Mouse (Mus musculus) hindbrain, embryonic 14.5 days (tissue): ENCODE results near the gene 2900026A02Rik. TPM values are rescaled to one million over a fixed set of nuclear protein-coding genes. Genes with fewer than 3 reads are reported as not detected.

Experiments used
- ATAC-seq: fragments of 200-750 bp; cut with Nextera tagmentation; 2 replicates; pipeline ENCODE4 v1.8.0; 2017; ENCODE audit warnings: moderate number of reproducible peaks, mild to moderate bottlenecking, moderate TSS enrichment, moderate library complexity; ENCODE audit not compliant: low FRiP score
- DNase-seq: peaks from one replicate; pipeline ENCODE4 v3.0.0-alpha.2; 2015; ENCODE audit warnings: low spot score
- H3K27ac ChIP-seq: fragments of 300-500 bp; sonication (generic); 2 replicates; pipeline ENCODE4 v1.5.1; 2014; ENCODE audit warnings: mild to moderate bottlenecking, moderate library complexity
- H3K27me3 ChIP-seq: fragments of 300-500 bp; sonication (generic); 2 replicates; pipeline ENCODE4 v1.6.1; 2014; ENCODE audit warnings: mild to moderate bottlenecking, low read length, mixed read lengths; ENCODE audit not compliant: control insufficient read depth, insufficient read depth
- H3K36me3 ChIP-seq: fragments of 300-500 bp; sonication (generic); replicated peaks from 2 replicates; pipeline ENCODE4 v1.6.1; 2014; ENCODE audit not compliant: control insufficient read depth, insufficient read depth
- H3K4me1 ChIP-seq: fragments of 300-500 bp; sonication (generic); replicated peaks from 2 replicates; pipeline ENCODE4 v1.6.1; 2014; ENCODE audit warnings: antibody characterized with exemption, low read length, mixed read lengths; ENCODE audit not compliant: control insufficient read depth, insufficient read depth
- H3K4me2 ChIP-seq: fragments of 300-500 bp; sonication (generic); replicated peaks from 2 replicates; pipeline ENCODE4 v1.6.1; 2014; ENCODE audit warnings: mild to moderate bottlenecking, moderate library complexity
- H3K4me3 ChIP-seq: fragments of 300-500 bp; sonication (generic); replicated peaks from 2 replicates; pipeline ENCODE4 v1.5.1; 2014; ENCODE audit warnings: mild to moderate bottlenecking, low read length
- H3K9ac ChIP-seq: fragments of 300-500 bp; sonication (generic); 2 replicates; pipeline ENCODE4 v1.6.1; 2014
- H3K9me3 ChIP-seq: fragments of 300-500 bp; sonication (generic); 2 replicates; pipeline ENCODE4 v1.6.1; 2016; ENCODE audit warnings: low read length; ENCODE audit not compliant: control insufficient read depth
- WGBS: fragments of 180-500 bp; shearing (Covaris S2); extraction: QIAGEN DNeasy Blood & Tissue Kit; methylation state at CpG from one replicate; pipeline ENCODE4 v1.1.7; 2014; 5-methylcytosine and 5-hydroxymethylcytosine counted together
- polyA plus RNA-seq: library from polyadenylated mRNA; unstranded; fragments of >200 nt; fragmentation: Nextera tagmentation; extraction: Ambion mirVana; gene quantifications from 2 replicates; pipeline ENCODE4 v1.2.1, GENCODE M21; 2014

2900026A02Rik gene
- polyA plus RNA-seq, 1 experiment from 2014 or later: 2.5 TPM

DNA sequence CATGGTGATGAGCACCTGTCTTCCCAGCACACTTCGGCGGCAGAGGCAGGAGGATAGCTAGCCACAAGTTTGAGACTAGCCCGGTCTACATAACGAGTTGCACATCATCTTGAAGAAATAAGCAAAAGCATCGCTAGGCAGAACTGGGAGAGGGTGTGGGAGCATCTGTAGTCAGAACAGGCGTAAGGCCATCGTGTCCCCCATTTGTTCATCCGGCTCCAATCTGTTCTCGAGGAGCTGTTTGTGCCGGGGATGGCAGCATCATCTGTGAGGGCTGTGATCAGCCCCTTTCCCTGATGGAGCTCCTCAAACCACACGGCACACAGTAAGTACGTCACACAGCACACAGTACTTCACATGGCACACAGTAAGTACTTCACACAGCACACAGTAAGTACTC lies 94.6 kb downstream of the 2900026A02Rik start:
- Histone ChIP-seq H3K9me3 (no peaks in the 10 kb centered on the region), H3K4me3 (no peak overlapping the region), H3K27ac (no peak overlapping the region), H3K36me3 (no peaks in the 10 kb centered on the region), H3K4me1 (peaks cover 10% of the 10 kb centered on the region), H3K4me2 (no peak overlapping the region), H3K27me3 (no peaks in the 10 kb centered on the region), H3K9ac (no peak overlapping the region)
- WGBS: 97% methylated on average over 12 of the region's 12 CpGs
- DNase-seq (no peak), ATAC-seq (no peak)

DNA sequence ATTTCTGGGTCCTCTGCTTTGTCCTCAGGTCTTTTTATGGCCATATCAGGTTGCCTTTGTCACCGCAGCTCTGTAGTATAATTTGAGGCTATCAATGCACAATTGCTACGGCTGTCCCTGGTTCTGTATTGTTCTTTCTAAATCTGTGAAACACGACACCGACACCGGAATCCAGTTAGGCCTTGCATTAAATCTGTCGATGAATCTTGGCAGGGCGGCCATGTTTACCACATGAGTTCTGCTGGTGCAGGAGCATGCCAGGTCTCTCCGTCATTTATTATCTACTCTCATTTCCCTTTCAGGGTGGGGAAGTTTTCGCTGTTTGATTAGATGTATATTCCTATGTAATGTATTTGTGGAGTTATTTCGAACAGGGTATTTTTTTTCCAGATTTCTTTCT lies 97.3 kb downstream of the 2900026A02Rik start:
- peaks cover 18% of the 10 kb centered on the region for H3K4me1 ChIP-seq
- H3K27ac ChIP-seq: no peak overlapping the region
- no peak overlapping the region for H3K4me2 ChIP-seq
- no peak for DNase-seq
- H3K9ac ChIP-seq: no peak overlapping the region
- WGBS: 83% methylated on average over 10 of the region's 10 CpGs
- H3K27me3 ChIP-seq: no peaks in the 10 kb centered on the region
- H3K36me3 ChIP-seq: no peaks in the 10 kb centered on the region
- no peaks in the 10 kb centered on the region for H3K9me3 ChIP-seq
- H3K4me3 ChIP-seq: no peak overlapping the region
- ATAC-seq: no peak

DNA sequence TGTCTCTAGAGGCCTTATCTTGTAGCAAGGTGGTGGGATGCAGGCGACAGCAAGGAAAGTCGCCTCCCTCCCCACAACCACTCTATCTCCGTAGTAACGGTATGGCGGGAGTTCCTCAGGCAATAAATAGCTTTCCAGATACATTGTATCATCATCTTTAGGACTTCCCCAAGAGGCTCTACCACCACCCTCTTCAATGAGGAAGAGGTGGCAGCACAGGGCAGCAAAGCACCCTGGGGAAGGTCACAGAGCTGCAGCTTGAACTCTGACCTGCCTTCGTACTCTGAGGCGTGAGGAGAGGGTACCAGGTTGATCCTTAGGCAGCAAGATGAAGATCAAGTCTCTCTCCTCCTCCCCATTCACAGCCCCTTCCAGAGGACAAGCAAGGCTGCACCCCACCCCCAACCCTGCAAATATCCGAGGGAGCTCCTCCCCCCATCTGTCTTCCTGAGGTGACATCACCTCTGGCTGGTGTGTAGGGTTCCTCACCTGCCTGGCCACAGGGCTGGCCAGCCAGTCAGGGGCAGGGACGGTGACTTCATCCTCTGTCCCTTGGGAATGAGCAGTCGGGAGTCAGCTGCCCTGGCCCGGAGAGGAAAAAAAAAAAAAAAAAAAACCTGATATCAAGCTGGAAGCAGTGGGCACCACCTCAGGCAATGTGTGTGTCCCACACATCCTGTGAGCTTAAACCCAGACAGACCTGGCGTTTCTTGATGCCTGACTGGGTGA lies 98.5 kb downstream of the 2900026A02Rik start:
- H3K27ac ChIP-seq: no peak overlapping the region
- H3K4me3 ChIP-seq: no peak overlapping the region
- WGBS: 44% methylated on average over 12 of the region's 12 CpGs
- no peaks in the 10 kb centered on the region for H3K27me3 ChIP-seq
- no peak overlapping the region for H3K9ac ChIP-seq
- ATAC-seq: no peak
- peaks cover 18% of the 10 kb centered on the region for H3K4me1 ChIP-seq
- no peak for DNase-seq
- H3K36me3 ChIP-seq: no peaks in the 10 kb centered on the region
- H3K9me3 ChIP-seq: no peaks in the 10 kb centered on the region
- no peak overlapping the region for H3K4me2 ChIP-seq

DNA sequence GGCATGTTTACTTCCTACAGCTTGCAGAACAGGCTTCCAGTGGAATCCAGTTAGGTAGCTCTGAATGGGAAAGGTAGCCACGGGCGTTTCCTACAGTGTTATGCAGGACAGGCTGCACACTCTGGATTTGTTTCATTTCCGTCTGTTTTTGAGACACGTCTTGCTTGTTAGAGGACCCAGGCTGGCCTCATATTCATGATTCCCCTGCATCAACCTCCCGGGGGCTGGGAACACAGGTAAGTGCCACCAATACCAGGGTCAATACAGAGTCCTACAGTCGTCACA lies 99.5 kb downstream of the 2900026A02Rik start:
- Histone ChIP-seq H3K4me1 (peaks cover 18% of the 10 kb centered on the region), H3K27me3 (no peaks in the 10 kb centered on the region), H3K27ac (no peak overlapping the region), H3K36me3 (no peaks in the 10 kb centered on the region), H3K4me3 (no peak overlapping the region), H3K4me2 (no peak overlapping the region), H3K9me3 (no peaks in the 10 kb centered on the region), H3K9ac (no peak overlapping the region)
- 82% methylated on average over 6 of the region's 6 CpGs for WGBS
- ATAC-seq: no peak
- no peak for DNase-seq

DNA sequence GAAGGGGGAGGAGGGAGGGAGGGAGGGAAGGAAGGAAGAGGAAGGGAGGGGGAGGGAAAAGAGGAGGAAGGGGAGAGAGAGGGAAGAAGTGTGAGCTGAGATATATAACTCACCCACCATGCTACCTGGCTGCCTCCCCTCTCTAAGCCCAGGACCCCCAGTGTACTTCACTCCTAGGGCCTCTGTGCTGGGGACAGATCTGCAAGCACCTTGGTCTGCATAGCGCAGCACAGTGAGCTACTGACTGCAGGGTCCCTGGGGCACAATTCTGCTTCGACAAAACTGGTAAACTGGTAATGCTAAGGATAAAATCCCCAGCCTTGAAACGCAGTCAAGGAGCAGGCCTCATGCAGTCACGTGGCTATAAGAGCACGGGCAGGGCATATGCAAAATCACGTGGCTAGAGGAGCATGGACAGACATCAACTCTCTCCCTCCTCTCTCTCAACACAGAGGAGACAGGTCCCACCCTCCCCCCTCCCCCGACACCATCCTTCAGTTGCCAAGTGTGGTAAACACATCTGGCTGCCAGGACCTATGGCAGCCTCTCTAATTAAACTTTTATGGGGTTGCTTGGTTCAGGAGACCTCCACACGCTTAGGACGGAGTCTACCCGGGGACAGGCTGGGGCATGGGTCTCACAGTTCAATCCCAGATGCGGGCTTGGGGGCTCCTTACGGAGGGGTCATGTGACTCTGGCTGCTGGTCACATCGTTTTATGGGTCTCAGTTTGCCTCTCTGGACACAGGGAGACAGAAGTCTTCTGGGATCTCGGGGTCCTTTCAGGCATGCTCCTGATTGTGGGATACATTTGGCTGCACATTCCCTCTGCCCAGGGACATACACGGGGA lies 100.1 kb downstream of the 2900026A02Rik start:
- Histone ChIP-seq H3K9me3 (no peaks in the 10 kb centered on the region), H3K4me2 (no peak overlapping the region), H3K9ac (no peak overlapping the region), H3K27me3 (no peaks in the 10 kb centered on the region), H3K27ac (no peak overlapping the region), H3K36me3 (no peaks in the 10 kb centered on the region), H3K4me1 (peaks cover 18% of the 10 kb centered on the region), H3K4me3 (no peak overlapping the region)
- no peak for ATAC-seq
- 41% methylated on average over 15 of the region's 15 CpGs for WGBS
- no peak for DNase-seq

DNA sequence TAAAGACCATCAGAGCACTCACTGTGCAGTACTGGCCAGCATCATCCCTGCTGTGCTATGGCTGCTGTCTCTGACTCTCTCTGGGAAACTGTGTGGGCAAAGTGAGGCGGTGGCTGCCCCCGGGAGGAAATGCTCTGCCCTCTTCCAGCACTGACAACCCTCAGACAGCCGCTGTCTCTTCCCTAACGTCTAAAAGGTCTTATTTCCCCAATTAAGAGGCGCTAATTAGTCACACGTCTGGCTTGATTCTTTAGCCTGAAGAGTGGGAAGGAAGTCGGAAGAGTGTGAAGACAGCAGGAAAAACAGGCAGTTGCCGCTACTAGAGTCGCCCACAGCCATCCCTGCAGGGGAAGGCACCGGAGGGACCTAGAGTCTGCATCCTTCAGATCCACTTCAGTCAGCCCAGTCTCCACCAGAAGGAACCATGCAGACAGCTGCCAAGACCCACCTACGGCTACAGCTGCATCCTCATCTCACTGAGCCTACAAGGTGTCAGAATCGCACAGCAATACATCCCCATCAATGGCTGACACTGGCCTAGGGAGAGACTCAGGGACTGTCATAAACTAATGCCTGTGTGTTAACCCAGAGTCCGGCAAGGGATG lies 101.1 kb downstream of the 2900026A02Rik start:
- H3K9ac ChIP-seq: no peak overlapping the region
- H3K27ac ChIP-seq: no peak overlapping the region
- no peak for ATAC-seq

DNA sequence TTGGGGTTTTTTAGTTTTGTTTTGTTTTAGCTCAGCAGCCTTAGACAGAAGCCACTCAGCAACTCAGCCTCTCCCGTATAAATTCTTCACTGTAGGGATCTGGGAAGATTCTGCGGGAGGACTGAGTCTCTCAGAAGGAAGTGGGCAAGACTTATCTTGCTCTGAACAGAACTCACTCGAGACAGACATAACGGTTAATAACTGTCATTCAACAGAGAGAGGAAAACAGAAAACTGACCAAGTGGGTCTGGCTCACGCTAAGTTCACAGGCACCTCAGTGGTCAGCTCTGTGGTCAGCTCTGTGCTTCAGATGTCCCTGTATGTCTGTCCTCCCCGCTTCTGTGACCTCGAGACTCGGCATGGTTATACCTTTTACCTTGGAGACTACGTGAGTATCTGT lies 101.7 kb downstream of the 2900026A02Rik start:
- no peak overlapping the region for H3K27ac ChIP-seq
- H3K9ac ChIP-seq: no peak overlapping the region
- no peak overlapping the region for H3K4me2 ChIP-seq
- H3K27me3 ChIP-seq: no peaks in the 10 kb centered on the region
- ATAC-seq (no peak), DNase-seq (no peak)
- 83% methylated on average over 9 of the region's 9 CpGs for WGBS
- peaks cover 18% of the 10 kb centered on the region for H3K4me1 ChIP-seq
- H3K36me3 ChIP-seq: no peaks in the 10 kb centered on the region
- H3K9me3 ChIP-seq: no peaks in the 10 kb centered on the region
- H3K4me3 ChIP-seq: no peak overlapping the region

More for the DNA sequence above, 101.1 kb downstream of the 2900026A02Rik start:
- H3K9me3 ChIP-seq: no peaks in the 10 kb centered on the region
- no peaks in the 10 kb centered on the region for H3K27me3 ChIP-seq
- WGBS: 35% methylated on average over 13 of the region's 13 CpGs
- H3K36me3 ChIP-seq: no peaks in the 10 kb centered on the region
- no peak overlapping the region for H3K4me2 ChIP-seq
- H3K4me1 ChIP-seq: peaks cover 18% of the 10 kb centered on the region
- DNase-seq: no peak
- H3K4me3 ChIP-seq: no peak overlapping the region

DNA sequence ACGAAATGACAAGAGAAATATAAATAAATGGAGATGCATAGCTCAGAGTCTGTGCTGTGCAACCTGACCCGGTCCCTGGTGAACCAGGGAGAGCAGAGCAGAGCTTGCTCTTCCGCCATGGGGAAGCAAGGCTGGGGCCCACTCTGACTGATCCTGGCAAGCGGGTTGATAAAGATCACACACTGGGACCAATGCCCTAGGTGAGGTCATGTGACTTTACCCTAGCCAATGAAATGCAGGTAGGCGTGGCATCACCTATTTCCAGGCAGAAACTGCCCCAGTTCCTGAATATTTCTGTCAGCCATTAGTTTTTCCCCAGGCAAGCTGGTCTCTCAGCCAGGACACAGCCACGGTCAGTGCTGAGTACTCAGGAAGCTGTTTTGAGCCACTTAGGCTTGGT lies 102.3 kb downstream of the 2900026A02Rik start:
- no peaks in the 10 kb centered on the region for H3K9me3 ChIP-seq
- H3K36me3 ChIP-seq: no peaks in the 10 kb centered on the region
- no peak overlapping the region for H3K27ac ChIP-seq
- no peaks in the 10 kb centered on the region for H3K27me3 ChIP-seq
- no peak overlapping the region for H3K9ac ChIP-seq
- H3K4me1 ChIP-seq: peaks cover 18% of the 10 kb centered on the region
- ATAC-seq: no peak
- 57% methylated on average over 6 of the region's 6 CpGs for WGBS
- H3K4me2 ChIP-seq: no peak overlapping the region
- DNase-seq: no peak
- H3K4me3 ChIP-seq: no peak overlapping the region

DNA sequence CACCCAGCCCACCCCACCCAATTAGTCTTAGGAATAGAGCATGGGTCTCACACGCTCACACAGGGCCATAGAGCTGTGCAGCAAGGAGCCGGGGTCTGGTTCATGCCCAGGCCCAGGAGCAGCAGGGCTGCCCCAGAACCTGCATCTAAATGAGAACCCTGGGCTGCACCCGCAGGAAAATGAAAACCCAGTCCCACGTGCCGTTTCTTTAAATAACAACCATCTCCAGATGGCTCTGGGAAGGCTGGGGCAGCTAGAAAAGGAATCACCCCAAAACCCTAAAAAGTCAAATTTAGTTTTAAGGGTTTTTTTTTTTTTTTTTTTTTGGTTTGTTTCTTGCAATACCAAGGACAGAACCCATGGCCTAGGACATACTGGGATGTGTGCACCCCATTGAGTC lies 103.7 kb downstream of the 2900026A02Rik start:
- 75% methylated on average over 5 of the region's 5 CpGs for WGBS
- Histone ChIP-seq H3K9me3 (no peaks in the 10 kb centered on the region), H3K27ac (no peak overlapping the region), H3K36me3 (no peaks in the 10 kb centered on the region), H3K4me2 (no peak overlapping the region), H3K4me3 (no peak overlapping the region), H3K4me1 (peaks cover 16% of the 10 kb centered on the region), H3K9ac (no peak overlapping the region), H3K27me3 (no peaks in the 10 kb centered on the region)
- ATAC-seq (no peak), DNase-seq (no peak)
